Mouse (Mus musculus) splenic B cell, adult 2 months (primary cell): Measurements from ENCODE around the gene Vmn1r199.
"Not testable (repeated sequence)": the region's sequence is repeated elsewhere in the genome, so short reads cannot be mapped to it uniquely, and the experiment has no call there.

Source experiments
- DNase-seq: peaks from one replicate; pipeline ENCODE4 v3.0.0-alpha.2; 2011; ENCODE audit warnings: low read depth, low spot score
- H3K27me3 ChIP-seq: 2 replicates; pipeline ENCODE4 v1.6.1; 2012; ENCODE audit warnings: mild to moderate bottlenecking, low read length, moderate library complexity, mixed read lengths; ENCODE audit not compliant: control insufficient read depth, poor library complexity, insufficient read depth, severe bottlenecking
- H3K36me3 ChIP-seq: 2 replicates; pipeline ENCODE4 v1.6.1; 2012; ENCODE audit warnings: mild to moderate bottlenecking, low read length, moderate library complexity, mixed read lengths; ENCODE audit not compliant: control insufficient read depth, poor library complexity, insufficient read depth, severe bottlenecking

The Vmn1r199 gene

DNA sequence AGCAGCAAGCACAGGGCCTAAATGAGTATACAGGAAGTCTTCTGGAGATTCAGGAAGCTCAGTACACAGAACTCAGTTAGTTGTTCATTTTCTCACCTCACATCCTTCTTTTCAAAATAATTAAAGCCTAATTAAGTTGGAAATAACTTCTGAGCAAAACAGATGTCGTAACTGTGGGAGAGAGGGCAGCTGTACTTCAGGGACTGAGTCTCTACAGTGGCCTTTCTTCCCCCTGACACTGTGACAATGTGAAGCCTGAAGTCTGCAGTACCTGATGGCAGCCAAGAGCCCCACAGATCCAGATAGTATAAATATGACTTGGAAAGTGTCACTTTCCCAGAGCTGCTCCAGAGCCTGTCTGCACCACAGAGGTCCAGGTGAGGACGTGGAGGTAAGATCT is at the start of gene Vmn1r199:
Vmn1r199 (plus strand) TSS at position 301 of the 400 bp plus-strand sequence.
- Histone ChIP-seq H3K27me3 (no peaks in the 10 kb centered on the region), H3K36me3 (no peaks in the 10 kb centered on the region)
- no peak for DNase-seq

DNA sequence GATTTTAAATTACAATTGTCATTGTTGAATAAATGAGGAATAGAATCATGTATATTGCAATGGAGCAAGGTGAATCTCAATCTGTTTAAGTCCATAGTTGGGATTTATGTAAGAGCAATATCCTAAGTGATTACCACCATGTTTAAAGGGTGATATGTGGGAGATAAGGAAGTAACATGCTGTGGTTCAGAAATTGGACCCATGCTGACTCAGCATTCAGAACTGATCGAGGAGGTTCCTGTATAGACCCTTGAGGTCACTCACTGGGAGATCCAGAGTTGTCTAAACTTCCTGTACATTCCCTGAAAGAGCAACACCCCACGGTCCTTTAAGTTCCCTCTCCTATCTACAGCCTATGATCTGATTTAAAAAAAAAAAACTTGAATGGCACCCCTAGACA is 46.3 kb upstream of the Vmn1r199 start:
- Histone ChIP-seq H3K36me3 (no peaks in the 10 kb centered on the region), H3K27me3 (no peaks in the 10 kb centered on the region)
- DNase-seq: no peak

GRCm38 (mm10) chr13:22335565-22335964 is 44.1 kb upstream of the Vmn1r199 start:
- no peak for DNase-seq
- no peaks in the 10 kb centered on the region for H3K36me3 ChIP-seq
- H3K27me3 ChIP-seq: no peaks in the 10 kb centered on the region

- DNase-seq: no peak
- Histone ChIP-seq H3K36me3 (no peaks in the 10 kb centered on the region), H3K27me3 (no peaks in the 10 kb centered on the region)
These were observed 29.6 kb upstream of the Vmn1r199 start, which contains the start of gene Vmn1r198 for GRCm38 (mm10) chr13:22350064-22350463. TSS of gene Vmn1r198 (plus strand) at chr13:22350364.

DNA sequence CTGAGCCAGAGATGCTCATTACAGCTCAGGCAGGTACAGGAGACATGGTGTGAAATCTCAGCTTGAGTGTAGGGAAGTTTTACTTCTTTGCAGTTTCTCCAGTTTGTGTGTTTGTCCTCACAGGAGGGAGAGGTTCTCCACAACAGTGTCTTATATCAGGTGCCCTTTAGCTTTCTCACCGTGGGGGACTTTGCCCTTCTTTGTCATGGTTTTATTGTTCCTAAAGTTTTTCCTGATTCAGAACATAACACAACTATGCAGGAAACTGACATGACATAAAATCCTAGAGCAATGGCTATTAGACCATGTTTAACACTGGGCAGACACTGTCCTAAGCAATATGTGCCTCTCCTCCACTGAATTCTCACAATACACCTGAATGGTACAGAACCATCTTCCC is 28.8 kb upstream of the Vmn1r199 start:
- DNase-seq: no peak
- no peaks in the 10 kb centered on the region for H3K36me3 ChIP-seq

GRCm38 (mm10) chr13:22381128-22381527 is 1.5 kb downstream of the Vmn1r199 start:
- not testable (repeated sequence) for H3K36me3 ChIP-seq, H3K27me3 ChIP-seq, DNase-seq

More for the DNA sequence above, 28.8 kb upstream of the Vmn1r199 start:
- no peaks in the 10 kb centered on the region for H3K27me3 ChIP-seq

DNA sequence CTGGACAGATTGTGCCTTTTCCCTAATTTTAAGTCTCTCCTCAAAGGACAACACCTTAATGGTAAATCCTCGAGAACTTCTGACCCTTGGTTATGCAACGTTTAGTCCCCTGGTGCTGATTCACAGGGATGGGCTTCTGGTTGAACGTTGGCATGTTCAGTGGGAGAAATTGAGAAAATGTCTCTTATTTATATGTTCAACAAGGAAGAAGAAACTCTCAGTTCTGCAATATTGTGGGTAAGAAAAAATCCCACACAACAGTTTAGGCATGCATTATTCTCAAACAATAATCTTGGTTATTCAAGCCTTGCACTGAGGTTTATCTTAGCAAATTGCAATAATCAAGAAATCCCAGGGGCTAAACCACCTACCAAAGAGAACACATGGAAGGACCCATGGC is 3.8 kb downstream of the Vmn1r199 start:
- Histone ChIP-seq H3K27me3 (no peaks in the 10 kb centered on the region), H3K36me3 (no peaks in the 10 kb centered on the region)
- DNase-seq: no peak

GRCm38 (mm10) chr13:22387050-22387449 is 7.4 kb downstream of the Vmn1r199 start:
- Histone ChIP-seq H3K36me3 (no peaks in the 10 kb centered on the region), H3K27me3 (no peaks in the 10 kb centered on the region)
- no peak for DNase-seq

DNA sequence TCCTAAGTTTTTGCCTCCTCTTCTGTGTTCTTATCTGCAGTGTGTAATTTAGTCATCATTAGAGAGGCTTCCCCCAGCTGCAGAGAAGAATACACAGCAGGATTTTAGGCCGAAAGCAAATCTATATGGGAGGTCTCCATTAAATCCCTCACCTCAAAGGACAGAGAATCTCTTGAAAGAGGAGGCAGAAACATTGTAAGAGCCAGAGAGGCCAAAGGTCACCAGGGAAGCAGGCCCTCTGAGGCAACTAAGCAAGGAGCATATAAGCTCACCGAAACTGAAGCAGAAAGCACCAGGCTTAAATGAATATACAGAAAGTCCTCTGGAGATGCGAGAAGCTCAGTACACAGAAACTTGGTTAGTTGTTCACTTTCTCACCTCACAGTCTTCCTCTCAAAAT is 10.5 kb downstream of the Vmn1r199 start, which contains the start of gene Vmn1r200:
Vmn1r200 (plus strand) TSS at position 301 of the 400 bp plus-strand sequence.
- no peaks in the 10 kb centered on the region for H3K27me3 ChIP-seq
- no peaks in the 10 kb centered on the region for H3K36me3 ChIP-seq
- DNase-seq: no peak

GRCm38 (mm10) chr13:22402978-22403377 is 23.4 kb downstream of the Vmn1r199 start:
- Histone ChIP-seq H3K36me3 (no peaks in the 10 kb centered on the region), H3K27me3 (no peaks in the 10 kb centered on the region)
- no peak for DNase-seq
